Mouse (Mus musculus): ENCODE data around the gene Tbl2. TPM values are rescaled to one million over a fixed set of nuclear protein-coding genes. Genes with fewer than 3 reads are reported as not detected.
A peak's percentile ranks its signal among the peaks of the same experiment; 100 is the strongest.

The Tbl2 gene
- 5.5 and 5.7 TPM in 2 replicates for total RNA-seq (2015)
- total RNA-seq (2017): 12.6 and 15.0 TPM in 2 replicates

GRCm38 (mm10) chr5:135149053-135149819 lies at the start of gene Tbl2:
TSS of gene Tbl2 (plus strand) at chr5:135149657.
- peak; percentile 89 for ATAC-seq (ENCODE audit: poor library complexity, severe bottlenecking)

DNA sequence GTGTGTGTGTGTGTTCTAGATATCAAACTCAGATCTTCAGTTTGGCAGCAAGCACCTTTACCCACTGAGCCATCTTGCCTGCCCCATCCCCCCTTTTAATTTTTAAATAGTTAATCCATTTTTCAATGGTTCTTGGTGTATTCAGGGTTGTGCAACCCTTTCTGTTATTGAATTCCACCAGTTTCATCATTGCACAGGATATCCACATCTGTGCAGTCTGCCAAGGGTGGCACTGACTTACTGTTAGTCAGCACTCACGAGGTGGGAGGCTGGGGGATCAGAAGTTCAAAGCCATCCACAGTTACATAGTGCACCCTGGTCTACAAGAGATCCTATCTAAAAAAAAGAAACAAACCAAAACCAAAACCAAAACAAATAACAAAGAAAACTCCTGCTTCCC lies 48.5 kb upstream of the Tbl2 start:
- ATAC-seq (ENCODE audit: poor library complexity, severe bottlenecking): no peak

DNA sequence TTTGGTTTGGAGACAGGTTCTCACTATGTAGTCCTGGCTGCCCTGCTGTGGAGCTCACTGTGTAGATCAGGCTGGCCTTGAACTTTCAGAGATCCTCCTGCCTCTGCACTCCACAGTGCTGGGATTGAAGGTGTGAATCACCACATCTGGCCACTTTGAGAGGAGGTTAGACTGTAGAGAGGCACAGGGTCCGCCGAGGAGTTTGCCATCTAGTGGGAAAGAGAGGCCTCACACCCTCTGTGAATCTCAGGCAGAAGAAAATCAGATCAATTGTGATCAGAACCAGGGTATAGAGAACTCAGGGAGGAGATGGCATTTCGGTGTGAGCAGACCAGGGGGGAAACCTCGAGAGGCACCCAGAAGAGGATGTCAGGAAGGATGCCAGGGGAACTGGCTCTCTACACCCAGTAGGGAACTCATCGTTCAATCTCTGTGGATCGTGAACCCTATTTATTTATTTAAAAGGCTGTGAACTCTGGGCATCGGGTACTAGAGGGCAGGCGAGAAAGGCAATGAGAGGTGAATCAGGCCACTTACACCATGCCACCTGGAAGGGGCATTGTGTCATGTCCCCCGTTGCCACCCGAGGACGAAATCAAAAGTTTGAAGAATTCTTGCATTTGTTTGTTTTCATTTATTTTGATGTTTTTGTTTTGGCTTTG lies 45.3 kb upstream of the Tbl2 start:
- 0 out of 2 replicates have a peak, but pooled peaks have one; percentile 32 for ATAC-seq (ENCODE audit: poor library complexity, severe bottlenecking)

DNA sequence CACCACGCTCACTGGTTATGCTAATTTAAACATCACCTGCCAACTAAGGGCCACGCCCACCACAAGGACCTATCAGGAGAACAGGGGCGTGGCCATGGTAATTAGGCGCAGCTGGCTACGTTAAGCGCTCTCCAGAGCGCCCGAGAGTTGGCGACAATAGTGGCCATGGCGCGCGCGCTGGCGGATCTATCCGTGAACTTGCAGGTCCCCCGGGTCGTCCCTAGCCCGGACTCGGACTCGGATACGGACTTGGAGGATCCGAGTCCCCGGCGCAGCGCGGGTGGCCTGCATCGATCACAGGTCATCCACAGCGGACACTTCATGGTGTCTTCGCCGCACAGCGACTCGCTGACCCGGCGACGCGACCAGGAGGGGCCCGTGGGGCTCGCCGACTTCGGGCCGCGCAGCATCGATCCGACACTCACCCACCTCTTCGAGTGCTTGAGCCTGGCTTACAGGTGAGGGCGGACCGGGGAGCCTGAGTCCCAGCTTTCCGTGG lies 42.6 kb upstream of the Tbl2 start:
- ATAC-seq (ENCODE audit: poor library complexity, severe bottlenecking): peak; percentile 79

DNA sequence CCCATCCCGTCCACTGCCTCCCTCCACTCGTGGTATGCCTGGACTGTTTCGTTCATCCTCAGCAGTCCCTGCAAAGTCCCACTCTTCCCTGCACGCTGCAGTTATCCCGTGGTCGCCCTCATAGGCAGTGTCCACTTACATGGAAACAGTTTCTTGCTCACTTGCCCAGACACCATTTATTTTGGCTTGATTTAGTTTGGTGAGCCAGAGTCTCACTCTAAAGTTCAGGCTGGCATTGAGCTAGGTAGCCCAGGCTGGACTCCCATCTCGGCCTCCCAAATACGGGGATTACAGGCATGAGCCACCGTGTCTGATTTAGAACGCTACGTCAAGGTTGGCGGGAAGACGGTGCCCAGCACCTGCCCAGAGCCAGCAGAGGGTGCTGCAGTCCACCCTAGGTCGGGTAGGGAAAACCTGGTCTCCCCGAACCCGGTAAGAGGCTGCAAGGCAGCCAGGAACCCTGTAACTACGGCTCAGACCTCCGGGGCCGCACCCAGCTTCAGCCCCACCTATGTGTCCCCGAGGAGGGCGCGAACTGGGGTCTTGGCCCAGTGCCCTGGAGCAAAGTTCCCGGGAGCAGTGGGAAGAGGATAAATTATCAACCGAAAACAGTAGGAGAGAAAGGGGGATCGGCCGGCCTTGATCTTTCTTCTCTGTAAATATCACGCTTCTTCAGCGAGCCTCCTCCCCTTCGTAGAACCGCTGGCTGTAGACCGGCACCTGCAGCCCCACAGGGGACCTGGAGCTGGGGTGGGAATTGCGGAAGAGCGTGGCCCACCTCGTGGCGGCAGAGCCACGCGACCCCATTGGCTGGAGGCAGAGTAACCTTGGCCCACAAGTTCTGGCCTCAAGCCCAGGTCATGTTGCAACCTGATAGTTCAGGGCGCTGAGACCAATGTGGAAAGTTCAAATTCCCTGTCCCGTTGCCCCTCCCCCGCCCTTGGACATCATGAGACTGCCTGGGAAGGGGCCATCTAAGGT lies 41.6 kb upstream of the Tbl2 start:
- ATAC-seq (ENCODE audit: poor library complexity, severe bottlenecking): peak; percentile 44

- ATAC-seq (ENCODE audit: poor library complexity, severe bottlenecking): no peak
These were observed 40.4 kb upstream of the Tbl2 start for GRCm38 (mm10) chr5:135109017-135109416.

DNA sequence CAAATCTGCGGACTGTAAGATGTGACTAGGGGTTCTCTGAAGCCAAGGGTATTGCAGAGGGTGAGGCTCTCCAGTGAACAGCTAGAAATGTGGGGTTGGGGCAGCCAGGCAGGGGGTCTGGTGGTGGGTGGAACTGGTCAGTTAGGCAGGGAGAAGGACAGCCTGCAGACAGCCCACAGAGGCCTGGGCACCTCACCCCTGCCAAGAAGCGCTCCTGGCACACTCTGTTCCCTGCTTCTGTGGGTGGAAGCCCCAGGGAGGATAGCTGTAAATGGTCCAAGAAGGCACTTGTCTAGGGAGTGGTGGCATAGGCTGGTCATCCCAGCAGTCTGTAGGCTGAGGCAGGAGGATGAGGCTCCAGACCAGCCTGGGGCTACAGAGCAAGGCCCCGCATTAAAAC lies 40.0 kb upstream of the Tbl2 start:
- ATAC-seq (ENCODE audit: poor library complexity, severe bottlenecking): no peak

DNA sequence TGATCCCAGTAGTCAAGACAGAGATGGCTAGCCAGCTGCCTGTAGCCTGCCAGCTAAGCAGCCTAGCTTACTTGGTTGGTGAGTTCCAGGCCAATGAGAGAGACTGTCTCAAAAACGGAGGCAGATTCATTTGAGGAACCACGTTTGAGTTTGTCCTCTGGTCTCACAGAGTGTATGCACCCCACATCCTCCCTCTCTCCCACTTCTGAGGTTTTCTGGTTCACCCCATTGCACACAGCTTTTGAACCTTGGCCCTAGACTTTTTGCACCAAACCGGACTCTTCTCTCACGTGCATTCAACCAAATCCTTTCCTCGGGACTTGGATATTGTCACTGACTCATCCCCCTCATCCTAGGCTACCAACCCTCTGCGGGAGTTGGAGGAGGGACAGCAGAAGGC lies 39.5 kb upstream of the Tbl2 start:
- ATAC-seq (ENCODE audit: poor library complexity, severe bottlenecking): no peak

DNA sequence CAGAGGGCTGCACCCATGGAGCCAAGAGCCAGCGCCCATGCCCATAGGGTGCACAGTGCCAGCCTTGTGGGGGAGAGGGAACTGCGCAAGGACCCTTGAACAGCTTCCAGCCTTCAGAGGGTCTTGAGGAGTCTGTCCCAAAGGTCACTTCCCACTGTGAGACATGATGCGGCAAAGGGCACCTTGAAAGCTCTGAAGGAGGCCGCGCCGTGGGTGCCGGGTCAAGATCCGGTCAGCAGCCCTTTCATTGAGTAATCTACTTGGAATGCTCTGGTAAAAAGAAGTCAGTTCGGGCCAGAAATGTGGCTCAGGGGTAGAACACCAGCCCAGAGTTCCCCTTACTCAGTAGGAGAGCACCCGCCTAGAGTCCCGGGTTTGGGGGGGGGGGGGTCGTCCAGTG lies 35.7 kb upstream of the Tbl2 start:
- no peak for ATAC-seq (ENCODE audit: poor library complexity, severe bottlenecking)

GRCm38 (mm10) chr5:135115241-135115640 lies 34.2 kb upstream of the Tbl2 start:
- no peak for ATAC-seq (ENCODE audit: poor library complexity, severe bottlenecking)

- peak; percentile 96 for ATAC-seq (ENCODE audit: poor library complexity, severe bottlenecking)
These were observed 30.8 kb upstream of the Tbl2 start for GRCm38 (mm10) chr5:135118589-135119081.

DNA sequence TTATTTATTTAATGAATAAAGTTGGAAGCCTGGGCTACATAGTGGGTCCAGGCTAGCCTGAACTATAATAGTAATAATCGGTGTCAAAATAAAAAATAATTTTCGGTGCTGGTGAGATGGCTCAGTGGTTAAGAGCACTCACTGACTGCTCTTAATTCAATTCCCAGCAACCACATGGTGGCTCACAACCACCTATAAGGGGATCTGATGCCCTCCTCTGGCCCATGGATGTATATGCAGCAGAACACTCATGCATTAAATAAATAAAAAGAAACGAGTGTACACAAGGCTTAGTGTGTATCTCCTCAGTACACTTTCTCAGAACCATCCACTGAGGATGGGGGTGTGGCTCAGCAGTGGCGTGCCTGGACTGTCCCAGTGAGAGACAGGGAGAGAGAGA lies 28.7 kb upstream of the Tbl2 start:
- no peak for ATAC-seq (ENCODE audit: poor library complexity, severe bottlenecking)

- peak; percentile 41; the same call in 1 of the 2 replicates for ATAC-seq (ENCODE audit: poor library complexity, severe bottlenecking)
These were observed 23.3 kb upstream of the Tbl2 start for GRCm38 (mm10) chr5:135126121-135126520.

DNA sequence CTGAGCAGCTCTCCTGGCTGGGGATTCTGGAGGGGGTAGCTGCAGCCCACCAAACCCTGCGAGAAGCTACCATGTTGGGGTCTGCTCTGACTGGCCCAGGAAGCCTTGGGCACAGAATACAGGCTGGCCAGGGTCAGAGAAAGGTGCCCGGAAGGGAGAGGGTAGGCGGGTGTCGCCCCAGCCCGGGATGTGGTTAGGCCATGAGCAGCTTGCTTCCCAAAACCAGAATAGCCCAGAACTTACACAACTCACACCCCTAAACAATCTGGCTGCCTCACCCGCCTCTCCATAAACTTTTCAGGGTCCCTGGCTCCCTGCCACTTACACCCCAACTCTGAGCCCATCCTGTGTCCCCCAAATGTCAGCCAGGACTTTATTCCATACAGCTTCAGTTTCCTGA lies 21.8 kb upstream of the Tbl2 start:
- peak; percentile 90 for ATAC-seq (ENCODE audit: poor library complexity, severe bottlenecking)

GRCm38 (mm10) chr5:135129747-135130146 lies 19.7 kb upstream of the Tbl2 start:
- no peak for ATAC-seq (ENCODE audit: poor library complexity, severe bottlenecking)

DNA sequence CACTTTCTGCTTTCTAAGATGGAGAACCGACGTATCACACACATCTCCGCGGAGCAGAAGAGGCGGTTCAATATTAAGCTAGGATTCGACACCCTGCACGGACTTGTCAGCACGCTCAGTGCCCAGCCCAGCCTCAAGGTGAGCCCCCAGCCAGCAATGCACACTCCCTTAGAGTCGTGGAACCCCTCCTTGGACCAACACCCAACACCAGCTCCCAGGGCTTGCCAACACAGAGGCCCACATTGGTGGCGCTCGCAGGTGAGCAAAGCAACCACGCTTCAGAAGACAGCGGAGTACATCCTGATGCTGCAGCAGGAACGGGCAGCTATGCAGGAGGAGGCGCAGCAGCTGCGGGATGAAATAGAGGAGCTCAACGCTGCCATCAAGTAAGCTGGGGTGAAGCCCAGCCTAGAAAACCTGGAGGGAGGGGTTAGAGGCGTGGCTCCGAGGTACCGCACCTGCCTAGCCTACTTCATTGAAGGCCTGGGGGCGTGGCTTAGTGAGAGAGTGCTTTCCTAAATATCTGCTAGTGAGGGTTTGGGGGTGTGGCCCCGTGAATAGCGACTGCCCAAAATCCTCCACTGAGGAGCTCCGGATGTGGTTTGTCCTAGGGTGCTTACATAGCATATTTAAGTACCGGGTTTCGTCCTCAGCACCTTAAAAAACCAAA lies 15.6 kb upstream of the Tbl2 start:
- ATAC-seq (ENCODE audit: poor library complexity, severe bottlenecking): peak; percentile 73

DNA sequence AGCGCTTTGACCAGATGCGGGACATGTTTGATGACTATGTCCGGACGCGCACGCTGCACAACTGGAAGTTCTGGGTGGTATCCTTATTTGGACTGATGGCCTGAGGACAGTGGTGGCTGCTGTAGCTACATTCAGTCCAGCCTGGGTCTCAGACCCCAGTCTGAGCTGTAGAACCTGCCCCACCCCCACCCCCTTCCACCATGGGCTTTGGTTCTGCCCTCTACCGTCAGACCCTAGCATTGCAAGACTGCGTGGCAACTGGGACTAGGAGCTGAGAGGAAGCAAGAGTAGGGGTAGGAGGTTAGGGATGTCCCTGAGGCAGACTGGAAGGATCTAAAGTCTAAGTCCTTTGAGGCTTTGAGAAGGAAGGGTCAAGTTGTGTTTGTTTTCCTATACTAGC lies 14.9 kb upstream of the Tbl2 start:
- ATAC-seq (ENCODE audit: poor library complexity, severe bottlenecking): peak; percentile 80

GRCm38 (mm10) chr5:135139881-135140280 lies 9.6 kb upstream of the Tbl2 start:
- no peak for ATAC-seq (ENCODE audit: poor library complexity, severe bottlenecking)

GRCm38 (mm10) chr5:135144469-135144868 lies 5.0 kb upstream of the Tbl2 start:
- no peak for ATAC-seq (ENCODE audit: poor library complexity, severe bottlenecking)

- no peak for ATAC-seq (ENCODE audit: poor library complexity, severe bottlenecking)
These were observed 3.9 kb upstream of the Tbl2 start for GRCm38 (mm10) chr5:135145532-135145931.

Measured in megakaryocyte, adult 5-6 weeks (primary cell).